Mouse (Mus musculus): ENCODE results near the gene Golph3l. TPM values are rescaled to one million over a fixed set of nuclear protein-coding genes. Genes with fewer than 3 reads are reported as not detected.

The Golph3l gene
- total RNA-seq, 1 experiment, result 16.2 TPM

GRCm38 (mm10) chr3:95542981-95543380 is 45.8 kb upstream of the Golph3l start:
- in situ Hi-C loops (cut with MboI; ENCODE audit: low sequenced_read_pairs in 2 of 2, unreplicated experiment in 2 of 2), result no loop called here
- no peak for DNase-seq (ENCODE audit: low read depth, low spot score)

GRCm38 (mm10) chr3:95550176-95550575 is 38.6 kb upstream of the Golph3l start:
- in situ Hi-C loops (cut with MboI; ENCODE audit: low sequenced_read_pairs in 2 of 2, unreplicated experiment in 2 of 2), result no loop called here
- Histone ChIP-seq H3K9me3 (ENCODE audit: control insufficient read depth, insufficient read depth, low read depth, low read length) (no peaks in the 10 kb centered on the region), H3K9ac (ENCODE audit: insufficient read depth, low read depth, low read length, poor library complexity, severe bottlenecking) (no peak overlapping the region), H3K27ac (ENCODE audit: insufficient read depth, low read depth, low read length, poor library complexity, severe bottlenecking) (no peak overlapping the region), H3K36me3 (ENCODE audit: control insufficient read depth, insufficient read depth, low read length, poor library complexity, severe bottlenecking) (no peaks in the 10 kb centered on the region), H3K4me1 (ENCODE audit: control insufficient read depth in 2 of 2, insufficient read depth in 2 of 2, low read length in 2 of 2, poor library complexity in 1 of 2) (no peaks in the 10 kb centered on the region; a peak in 1 of 4 replicates), H3K4me3 (ENCODE audit: insufficient read depth in 1 of 2, low read depth in 1 of 2, low read length in 2 of 2, poor library complexity in 1 of 2, severe bottlenecking in 1 of 2) (no peak overlapping the region)
- DNase-seq (ENCODE audit: low read depth, low spot score), result no peak
- TF ChIP-seq HCFC1 (IDR thresholded peaks at IDR 0.05; ENCODE audit: borderline replicate concordance, insufficient read depth, low read length), result no peak
- no peak for TF ChIP-seq MAFK (IDR thresholded peaks at IDR 0.05; ENCODE audit: insufficient read depth, low read depth, low read length)
- TF ChIP-seq ZNF384 (IDR thresholded peaks at IDR 0.05; ENCODE audit: low read depth, low read length), result no peak
- TF ChIP-seq CHD2 (IDR thresholded peaks at IDR 0.05; ENCODE audit: low read depth, low read length), result no peak
- no peak for TF ChIP-seq ZC3H11A (IDR thresholded peaks at IDR 0.05; ENCODE audit: borderline replicate concordance, low read depth, low read length)

More at GRCm38 (mm10) chr3:95542981-95543380, 45.8 kb upstream of the Golph3l start:
- TF ChIP-seq HCFC1 (IDR thresholded peaks at IDR 0.05; ENCODE audit: borderline replicate concordance, insufficient read depth, low read length), result no peak
- no peak for TF ChIP-seq MAFK (IDR thresholded peaks at IDR 0.05; ENCODE audit: insufficient read depth, low read depth, low read length)
- TF ChIP-seq CHD2 (IDR thresholded peaks at IDR 0.05; ENCODE audit: low read depth, low read length), result no peak
- TF ChIP-seq ZNF384 (IDR thresholded peaks at IDR 0.05; ENCODE audit: low read depth, low read length), result no peak
- TF ChIP-seq ZC3H11A (IDR thresholded peaks at IDR 0.05; ENCODE audit: borderline replicate concordance, low read depth, low read length), result no peak
- H3K9me3 ChIP-seq (ENCODE audit: control insufficient read depth, insufficient read depth, low read depth, low read length), result no peaks in the 10 kb centered on the region
- no peak overlapping the region for H3K4me3 ChIP-seq (ENCODE audit: insufficient read depth in 1 of 2, low read depth in 1 of 2, low read length in 2 of 2, poor library complexity in 1 of 2, severe bottlenecking in 1 of 2)
- no peak overlapping the region for H3K27ac ChIP-seq (ENCODE audit: insufficient read depth, low read depth, low read length, poor library complexity, severe bottlenecking)
- no peak overlapping the region for H3K9ac ChIP-seq (ENCODE audit: insufficient read depth, low read depth, low read length, poor library complexity, severe bottlenecking)
- peaks cover 0 to 2% of the 10 kb centered on the region in 2 experiments; a peak in 1 of 4 replicates for H3K4me1 ChIP-seq (ENCODE audit: control insufficient read depth in 2 of 2, insufficient read depth in 2 of 2, low read length in 2 of 2, poor library complexity in 1 of 2)
- H3K36me3 ChIP-seq (ENCODE audit: control insufficient read depth, insufficient read depth, low read length, poor library complexity, severe bottlenecking), result no peaks in the 10 kb centered on the region

- H3K9ac ChIP-seq (ENCODE audit: insufficient read depth, low read depth, low read length, poor library complexity, severe bottlenecking), result no peak overlapping the region
- in situ Hi-C loops (cut with MboI; ENCODE audit: low sequenced_read_pairs in 2 of 2, unreplicated experiment in 2 of 2), result no loop called here
These were observed 34.7 kb upstream of the Golph3l start for GRCm38 (mm10) chr3:95553986-95554385.

GRCm38 (mm10) chr3:95559437-95559836 is 29.3 kb upstream of the Golph3l start, which contains the start of gene Hormad1:
Gene Hormad1 (plus strand): TSS chr3:95559677.
- peak within 1 kb of the TSS; percentile 23; the same call in 1 of the 2 replicates for H3K9ac ChIP-seq (ENCODE audit: insufficient read depth, low read depth, low read length, poor library complexity, severe bottlenecking)
- H3K36me3 ChIP-seq (ENCODE audit: control insufficient read depth, insufficient read depth, low read length, poor library complexity, severe bottlenecking), result no peaks in the 10 kb centered on the region
- H3K9me3 ChIP-seq (ENCODE audit: control insufficient read depth, insufficient read depth, low read depth, low read length), result no peaks in the 10 kb centered on the region
- no peak within 1 kb of the TSS for H3K27ac ChIP-seq (ENCODE audit: insufficient read depth, low read depth, low read length, poor library complexity, severe bottlenecking)
- no peaks in the 10 kb centered on the region for H3K4me1 ChIP-seq (ENCODE audit: control insufficient read depth in 2 of 2, insufficient read depth in 2 of 2, low read length in 2 of 2, poor library complexity in 1 of 2)
- DNase-seq (ENCODE audit: low read depth, low spot score), result peak; percentile 30
- TF ChIP-seq ZC3H11A (IDR thresholded peaks at IDR 0.05; ENCODE audit: borderline replicate concordance, low read depth, low read length) (no peak), ZNF384 (IDR thresholded peaks at IDR 0.05; ENCODE audit: low read depth, low read length) (no peak), CHD2 (IDR thresholded peaks at IDR 0.05; ENCODE audit: low read depth, low read length) (no peak), HCFC1 (IDR thresholded peaks at IDR 0.05; ENCODE audit: borderline replicate concordance, insufficient read depth, low read length) (no peak), MAFK (IDR thresholded peaks at IDR 0.05; ENCODE audit: insufficient read depth, low read depth, low read length) (no peak)
- H3K4me3 ChIP-seq (ENCODE audit: insufficient read depth in 1 of 2, low read depth in 1 of 2, low read length in 2 of 2, poor library complexity in 1 of 2, severe bottlenecking in 1 of 2), result peak within 1 kb of the TSS; percentile 36 to 46
- in situ Hi-C loops (cut with MboI; ENCODE audit: low sequenced_read_pairs in 2 of 2, unreplicated experiment in 2 of 2), result no loop called here

More at GRCm38 (mm10) chr3:95553986-95554385, 34.7 kb upstream of the Golph3l start:
- Histone ChIP-seq H3K4me1 (ENCODE audit: control insufficient read depth in 2 of 2, insufficient read depth in 2 of 2, low read length in 2 of 2, poor library complexity in 1 of 2) (no peaks in the 10 kb centered on the region), H3K27ac (ENCODE audit: insufficient read depth, low read depth, low read length, poor library complexity, severe bottlenecking) (no peak overlapping the region), H3K9me3 (ENCODE audit: control insufficient read depth, insufficient read depth, low read depth, low read length) (no peaks in the 10 kb centered on the region), H3K36me3 (ENCODE audit: control insufficient read depth, insufficient read depth, low read length, poor library complexity, severe bottlenecking) (no peaks in the 10 kb centered on the region), H3K4me3 (ENCODE audit: insufficient read depth in 1 of 2, low read depth in 1 of 2, low read length in 2 of 2, poor library complexity in 1 of 2, severe bottlenecking in 1 of 2) (no peak overlapping the region)
- no peak for TF ChIP-seq MAFK (IDR thresholded peaks at IDR 0.05; ENCODE audit: insufficient read depth, low read depth, low read length)
- TF ChIP-seq ZC3H11A (IDR thresholded peaks at IDR 0.05; ENCODE audit: borderline replicate concordance, low read depth, low read length), result no peak
- TF ChIP-seq CHD2 (IDR thresholded peaks at IDR 0.05; ENCODE audit: low read depth, low read length), result no peak
- TF ChIP-seq HCFC1 (IDR thresholded peaks at IDR 0.05; ENCODE audit: borderline replicate concordance, insufficient read depth, low read length), result no peak
- no peak for TF ChIP-seq ZNF384 (IDR thresholded peaks at IDR 0.05; ENCODE audit: low read depth, low read length)
- no peak for DNase-seq (ENCODE audit: low read depth, low spot score)

Data from ES-E14 (cell line).